Mouse (Mus musculus) adrenal gland, postnatal 4 days (tissue): ENCODE results near the gene Polr3c. TPM values are rescaled to one million over a fixed set of nuclear protein-coding genes. Genes with fewer than 3 reads are reported as not detected.
A peak's percentile ranks its signal among the peaks of the same experiment; 100 is the strongest.
"Not testable (repeated sequence)": the region's sequence is repeated elsewhere in the genome, so short reads cannot be mapped to it uniquely, and the experiment has no call there.

Source experiments
- DNase-seq, 2 experiments: peaks; one replicate each; pipeline ENCODE4 v3.0.0; 2021 to 2022; ENCODE audit warnings: low spot score in 2 of 2, mixed read lengths in 2 of 2
- total RNA-seq, 2 experiments: library from RNA; stranded (reverse); gene quantifications; 2 replicates each; pipeline ENCODE4 v1.2.3; 2021

Gene Polr3c
- total RNA-seq, 2 experiments from 2014 or later, result 39.5 to 43.4 TPM

- no peak for DNase-seq
These were observed 13.1 kb downstream of the Polr3c start for GRCm38 (mm10) chr3:96714286-96714685.

GRCm38 (mm10) chr3:96708684-96709064 lies 18.8 kb downstream of the Polr3c start:
- DNase-seq, result no peak

GRCm38 (mm10) chr3:96707903-96708683 lies 19.3 kb downstream of the Polr3c start, which contains the start of gene Nudt17:
Gene Nudt17, minus strand, starts transcription at chr3:96708562.
- DNase-seq, result peak; percentile 58 to 80

GRCm38 (mm10) chr3:96706984-96707383 lies 20.4 kb downstream of the Polr3c start:
- DNase-seq, result no peak

GRCm38 (mm10) chr3:96706217-96706616 lies 21.2 kb downstream of the Polr3c start:
- DNase-seq, result no peak

GRCm38 (mm10) chr3:96704778-96705177 lies 22.6 kb downstream of the Polr3c start:
- DNase-seq, result no peak

GRCm38 (mm10) chr3:96701003-96701402 lies 26.4 kb downstream of the Polr3c start:
- DNase-seq, result no peak

GRCm38 (mm10) chr3:96700376-96700775 lies 27.1 kb downstream of the Polr3c start:
- no peak for DNase-seq

- DNase-seq, result no peak
These were observed 28.3 kb downstream of the Polr3c start for GRCm38 (mm10) chr3:96698993-96699690.

- peak; percentile 83 to 84 for DNase-seq
These were observed 30.4 kb downstream of the Polr3c start for GRCm38 (mm10) chr3:96696766-96697732.

- DNase-seq, result peak; percentile 64 to 74
These were observed 31.1 kb downstream of the Polr3c start, which contains the start of gene Pias3 for GRCm38 (mm10) chr3:96696198-96696765. Gene Pias3, plus strand, starts transcription at chr3:96696384.

- no peak for DNase-seq
These were observed 33.8 kb downstream of the Polr3c start for GRCm38 (mm10) chr3:96693579-96693978.

- no peak for DNase-seq
These were observed 34.9 kb downstream of the Polr3c start for GRCm38 (mm10) chr3:96692506-96692905.

- DNase-seq, result no peak
These were observed 37.1 kb downstream of the Polr3c start for GRCm38 (mm10) chr3:96690298-96690697.

GRCm38 (mm10) chr3:96688854-96689253 lies 38.6 kb downstream of the Polr3c start:
- DNase-seq, result no peak

- DNase-seq, result not testable (repeated sequence)
These were observed 41.4 kb downstream of the Polr3c start for GRCm38 (mm10) chr3:96686057-96686456.

GRCm38 (mm10) chr3:96684822-96685156 lies 42.6 kb downstream of the Polr3c start:
- DNase-seq, result no peak

GRCm38 (mm10) chr3:96684151-96684821 lies 43.1 kb downstream of the Polr3c start:
- no peak for DNase-seq

- no peak for DNase-seq
These were observed 43.9 kb downstream of the Polr3c start for GRCm38 (mm10) chr3:96683496-96683895.

GRCm38 (mm10) chr3:96680269-96680956 lies 47.0 kb downstream of the Polr3c start:
- DNase-seq, result no peak
